Comparison of ENCODE assay signal across 13 mouse cellular contexts in the genomic region with DNA sequence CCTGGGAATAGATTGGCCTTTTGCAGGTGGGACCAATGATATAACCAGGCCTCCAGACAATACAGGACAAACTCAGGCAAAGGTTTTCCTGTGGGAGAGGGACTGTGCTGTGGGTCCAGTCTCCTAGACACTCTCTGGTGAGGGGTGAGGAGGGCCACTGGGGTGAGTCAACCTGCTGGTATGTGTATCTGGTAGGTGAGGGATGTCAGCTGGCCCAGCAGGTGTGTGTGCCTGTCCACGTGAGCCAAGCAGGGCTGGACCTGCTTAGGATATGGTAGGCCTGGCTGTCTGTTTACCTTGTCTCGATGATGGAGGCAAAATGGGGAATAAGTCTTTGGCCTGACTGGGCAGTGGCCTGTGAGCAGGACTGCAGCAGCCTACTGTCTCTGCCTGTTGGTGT. TPM values are rescaled to one million over a fixed set of nuclear protein-coding genes. Genes with fewer than 3 reads are reported as not detected.
DNase-seq lines count a peak whose midpoint lies in the region; ATAC-seq and TF ChIP-seq lines count a peak whose summit lies in the region.
"Had no signal": no experiment of that assay in that cellular context is flagged by ENCODE, and none has a peak within 500 bp of the region (broad histone marks: within the 10 kb centered on the region; RNA-seq: fewer than 3 reads in every experiment).

No protein-coding gene starts in this region.

- H3K27ac ChIP-seq in ES-Bruce4 (ENCODE audit: insufficient read depth, low read length): no peak overlapping the region
- H3K27ac ChIP-seq in embryonic facial prominence, embryonic 13.5 days: no peak overlapping the region
- no peak overlapping the region for H3K27ac ChIP-seq in kidney, embryonic 16.5 days (ENCODE audit: low read length)

- peak overlapping the region; percentile 79 for H3K4me2 ChIP-seq in embryonic facial prominence, embryonic 13.5 days
- H3K4me2 ChIP-seq in kidney, embryonic 16.5 days (replicated peaks; ENCODE audit: low read depth, low read length): peak overlapping the region; percentile 77

- H3K27me3 ChIP-seq in ES-Bruce4 (ENCODE audit: control insufficient read depth, insufficient read depth, low read length, poor library complexity, severe bottlenecking): no peaks in the 10 kb centered on the region
- H3K27me3 ChIP-seq in embryonic facial prominence, embryonic 13.5 days: peaks cover 64% of the 10 kb centered on the region
- H3K27me3 ChIP-seq in kidney, embryonic 16.5 days (ENCODE audit: insufficient read depth, low read length): peaks cover 43% of the 10 kb centered on the region

- peaks cover 9% of the 10 kb centered on the region for H3K4me1 ChIP-seq in ES-Bruce4 (ENCODE audit: control insufficient read depth, insufficient read depth, low read length)
- peaks cover 13% of the 10 kb centered on the region for H3K4me1 ChIP-seq in embryonic facial prominence, embryonic 13.5 days
- peaks cover 9% of the 10 kb centered on the region; the same call in 1 of the 2 replicates for H3K4me1 ChIP-seq in kidney, embryonic 16.5 days (ENCODE audit: insufficient read depth, low read length)

- no peak for TF ChIP-seq CTCF in ES-Bruce4 (IDR thresholded peaks at IDR 0.05; ENCODE audit: low read depth, low read length)

- H3K4me3 ChIP-seq in ES-Bruce4 (ENCODE audit: low read depth, low read length): peak overlapping the region; percentile 90
- peak overlapping the region; percentile 52 for H3K4me3 ChIP-seq in embryonic facial prominence, embryonic 13.5 days
- peak overlapping the region; percentile 65 for H3K4me3 ChIP-seq in kidney, embryonic 16.5 days (ENCODE audit: low read length)

- TF ChIP-seq POLR2A in ES-Bruce4 (IDR thresholded peaks at IDR 0.05; ENCODE audit: insufficient read depth, low read length): no peak

- intact Hi-C loops in heart, postnatal 25 days (cut with DNase I): no loop called here

- ATAC-seq in embryonic facial prominence, embryonic 13.5 days (ENCODE audit: insufficient number of reproducible peaks, insufficient read depth, low FRiP score, low TSS enrichment, low read depth): no peak; the same call in 1 of the 2 replicates
- peak; percentile 20; the same call in 1 of the 2 replicates for ATAC-seq in kidney, embryonic 16.5 days (ENCODE audit: low FRiP score, low TSS enrichment)
- no peak for ATAC-seq in granulocyte monocyte progenitor cell, adult 5-6 weeks (replicated peaks; ENCODE audit: poor library complexity, severe bottlenecking)

- peak; percentile 62 for DNase-seq in lung, postnatal 36 days
- DNase-seq in heart, postnatal 25 days (ENCODE audit: low spot score): no peak
- DNase-seq in gastrocnemius, postnatal 4 days (ENCODE audit: low spot score in 2 of 2): no peak
- DNase-seq: cerebellum, adult 8-10 months; right cerebral cortex, postnatal 4 days had no signal

- H3K9me3 ChIP-seq in ES-Bruce4 (replicated peaks; ENCODE audit: control insufficient read depth, insufficient read depth, low read length, poor library complexity, severe bottlenecking): no peaks in the 10 kb centered on the region
- no peaks in the 10 kb centered on the region for H3K9me3 ChIP-seq in embryonic facial prominence, embryonic 13.5 days
- no peaks in the 10 kb centered on the region for H3K9me3 ChIP-seq in kidney, embryonic 16.5 days (ENCODE audit: low read length)

- WGBS in embryonic facial prominence, embryonic 13.5 days: 59% methylated on average over 2 of the region's 2 CpGs
- WGBS in kidney, embryonic 16.5 days: 62% methylated on average over 2 of the region's 2 CpGs

- 0 out of 2 replicates have a peak, but pooled peaks have one; percentile 28 for TF ChIP-seq EP300 in ES-Bruce4 (IDR thresholded peaks at IDR 0.05; ENCODE audit: insufficient read depth, low read depth, low read length)

- H3K36me3 ChIP-seq in ES-Bruce4 (ENCODE audit: control insufficient read depth, insufficient read depth, low read length, poor library complexity, severe bottlenecking): peaks cover 3% of the 10 kb centered on the region; the same call in 1 of the 2 replicates
- no peaks in the 10 kb centered on the region for H3K36me3 ChIP-seq in embryonic facial prominence, embryonic 13.5 days
- H3K36me3 ChIP-seq in kidney, embryonic 16.5 days (ENCODE audit: insufficient read depth, low read length): no peaks in the 10 kb centered on the region

- H3K9ac ChIP-seq in ES-Bruce4 (ENCODE audit: low read depth, poor library complexity, severe bottlenecking): peak overlapping the region; percentile 78; the same call in 1 of the 2 replicates
- 0 out of 2 replicates have a peak overlapping the region, but pooled peaks have one; percentile 68 for H3K9ac ChIP-seq in embryonic facial prominence, embryonic 13.5 days
- peak overlapping the region; percentile 76 for H3K9ac ChIP-seq in kidney, embryonic 16.5 days (replicated peaks; ENCODE audit: low read length)

RNA-seq across cellular contexts. Expression of gene Spint1, which starts 1.5 kb away (rescaled TPM):
- polyA plus RNA-seq in ES-Bruce4 (2011; ENCODE audit: insufficient read depth, insufficient read length, low read depth, missing spikeins): 57.3 and 71.4 TPM in 2 replicates
- polyA plus RNA-seq in embryonic facial prominence, embryonic 13.5 days (2015; fragmentation: Nextera tagmentation; extraction: Ambion mirVana): 15.3 and 15.4 TPM in 2 replicates
- 48.9 and 49.4 TPM in 2 replicates for polyA plus RNA-seq in kidney, embryonic 16.5 days (2015; fragmentation: Nextera tagmentation; extraction: Ambion mirVana)
- not detected for total RNA-seq in heart, postnatal 25 days (2021)
- total RNA-seq in granulocyte monocyte progenitor cell, adult 5-6 weeks (2014; fragmentation: Nextera tagmentation): not detected in 2 replicates
- 0.15 TPM in 1 of 2 replicates, not detected in the other for total RNA-seq in granulocyte monocyte progenitor cell, adult 5-6 weeks (2017)
- total RNA-seq in gastrocnemius, postnatal 4 days (2021): under 1 TPM in 1 of 2 experiments, not detected in 1; 0.15 TPM
- total RNA-seq: CH12.LX had no signal

RNA-seq across cellular contexts. Expression of gene Ppp1r14d, which starts 9.0 kb away (rescaled TPM):
- not detected in 2 replicates for polyA plus RNA-seq in ES-Bruce4 (2011; ENCODE audit: insufficient read depth, insufficient read length, low read depth, missing spikeins)
- 0.28 and 0.47 TPM in 2 replicates for polyA plus RNA-seq in embryonic facial prominence, embryonic 13.5 days (2015; fragmentation: Nextera tagmentation; extraction: Ambion mirVana)
- 1.0 and 1.2 TPM in 2 replicates for polyA plus RNA-seq in kidney, embryonic 16.5 days (2015; fragmentation: Nextera tagmentation; extraction: Ambion mirVana)
- total RNA-seq in heart, postnatal 25 days (2021): not detected
- not detected in 2 replicates for total RNA-seq in granulocyte monocyte progenitor cell, adult 5-6 weeks (2014; fragmentation: Nextera tagmentation)
- not detected in 2 replicates for total RNA-seq in granulocyte monocyte progenitor cell, adult 5-6 weeks (2017)
- total RNA-seq in gastrocnemius, postnatal 4 days (2021): not detected
- total RNA-seq: CH12.LX; left cerebral cortex, postnatal 10 days had no signal
- polyA plus RNA-seq: heart, embryonic 14.5 days; liver, embryonic 16.5 days had no signal

RNA-seq across cellular contexts. Expression of gene Dnajc17, which starts 30.1 kb away (rescaled TPM):
- 12.0 and 12.5 TPM in 2 replicates for polyA plus RNA-seq in ES-Bruce4 (2011; ENCODE audit: insufficient read depth, insufficient read length, low read depth, missing spikeins)
- 25.3 and 31.1 TPM in 2 replicates for polyA plus RNA-seq in embryonic facial prominence, embryonic 13.5 days (2015; fragmentation: Nextera tagmentation; extraction: Ambion mirVana)
- polyA plus RNA-seq in kidney, embryonic 16.5 days (2015; fragmentation: Nextera tagmentation; extraction: Ambion mirVana): 21.0 and 21.6 TPM in 2 replicates
- total RNA-seq in heart, postnatal 25 days (2021): 1 to 10 TPM; 8.2 to 8.3 TPM
- total RNA-seq in granulocyte monocyte progenitor cell, adult 5-6 weeks (2014; fragmentation: Nextera tagmentation): 18.6 and 22.0 TPM in 2 replicates
- 57.1 and 60.6 TPM in 2 replicates for total RNA-seq in granulocyte monocyte progenitor cell, adult 5-6 weeks (2017)
- 10 to 100 TPM; 16.7 to 17.2 TPM for total RNA-seq in gastrocnemius, postnatal 4 days (2021)

RNA-seq across cellular contexts. Expression of gene Zfyve19, which starts 30.3 kb away (rescaled TPM):
- polyA plus RNA-seq in ES-Bruce4 (2011; ENCODE audit: insufficient read depth, insufficient read length, low read depth, missing spikeins): 11.9 and 13.4 TPM in 2 replicates
- polyA plus RNA-seq in embryonic facial prominence, embryonic 13.5 days (2015; fragmentation: Nextera tagmentation; extraction: Ambion mirVana): 51.3 and 60.6 TPM in 2 replicates
- 64.1 and 67.2 TPM in 2 replicates for polyA plus RNA-seq in kidney, embryonic 16.5 days (2015; fragmentation: Nextera tagmentation; extraction: Ambion mirVana)
- 10 to 100 TPM; 11.8 to 13.8 TPM for total RNA-seq in heart, postnatal 25 days (2021)
- total RNA-seq in granulocyte monocyte progenitor cell, adult 5-6 weeks (2014; fragmentation: Nextera tagmentation): 49.0 and 76.4 TPM in 2 replicates
- 66.1 and 83.0 TPM in 2 replicates for total RNA-seq in granulocyte monocyte progenitor cell, adult 5-6 weeks (2017)
- total RNA-seq in gastrocnemius, postnatal 4 days (2021): 10 to 100 TPM; 24.6 to 25.9 TPM

RNA-seq across cellular contexts. Expression of gene Rhov, which starts 32.4 kb away (rescaled TPM):
- 0.36 and 0.78 TPM in 2 replicates for polyA plus RNA-seq in ES-Bruce4 (2011; ENCODE audit: insufficient read depth, insufficient read length, low read depth, missing spikeins)
- 16.7 and 17.9 TPM in 2 replicates for polyA plus RNA-seq in embryonic facial prominence, embryonic 13.5 days (2015; fragmentation: Nextera tagmentation; extraction: Ambion mirVana)
- polyA plus RNA-seq in kidney, embryonic 16.5 days (2015; fragmentation: Nextera tagmentation; extraction: Ambion mirVana): 1.8 and 2.3 TPM in 2 replicates
- total RNA-seq in heart, postnatal 25 days (2021): not detected
- not detected in 2 replicates for total RNA-seq in granulocyte monocyte progenitor cell, adult 5-6 weeks (2014; fragmentation: Nextera tagmentation)
- 0.26 and 0.65 TPM in 2 replicates for total RNA-seq in granulocyte monocyte progenitor cell, adult 5-6 weeks (2017)
- total RNA-seq in gastrocnemius, postnatal 4 days (2021): under 1 TPM in 1 of 2 experiments, not detected in 1; 0.16 TPM
